Mouse (Mus musculus) kidney, postnatal 0 days (tissue): Measurements from ENCODE around the gene Tpte. TPM values are rescaled to one million over a fixed set of nuclear protein-coding genes. Genes with fewer than 3 reads are reported as not detected.

Source experiments
- ATAC-seq: fragments of 200-750 bp; cut with Nextera tagmentation; replicated peaks from 2 replicates; pipeline ENCODE4 v1.8.0; 2017; ENCODE audit warnings: low read depth, moderate number of reproducible peaks, moderate TSS enrichment, moderate library complexity; ENCODE audit not compliant: low FRiP score
- DNase-seq: peaks from one replicate; pipeline ENCODE4 v3.0.0-alpha.2; 2016; ENCODE audit warnings: low spot score
- H3K27ac ChIP-seq: fragments of 300-500 bp; sonication (generic); 2 replicates; pipeline ENCODE4 v1.5.1; 2014; ENCODE audit warnings: mild to moderate bottlenecking
- H3K27me3 ChIP-seq: fragments of 300-500 bp; sonication (generic); 2 replicates; pipeline ENCODE4 v1.6.1; 2014; ENCODE audit warnings: low read length, mixed read lengths; ENCODE audit not compliant: insufficient read depth
- H3K36me3 ChIP-seq: fragments of 300-500 bp; sonication (generic); 2 replicates; pipeline ENCODE4 v1.6.1; 2014; ENCODE audit warnings: low read length, mixed read lengths; ENCODE audit not compliant: insufficient read depth
- H3K4me1 ChIP-seq: fragments of 300-500 bp; sonication (generic); replicated peaks from 2 replicates; pipeline ENCODE4 v1.6.1; 2014; ENCODE audit warnings: antibody characterized with exemption, low read length, mixed read lengths; ENCODE audit not compliant: insufficient read depth
- H3K4me2 ChIP-seq: fragments of 300-500 bp; sonication (generic); 2 replicates; pipeline ENCODE4 v1.6.1; 2014; ENCODE audit warnings: mild to moderate bottlenecking, low read length, moderate library complexity, mixed read lengths
- H3K4me3 ChIP-seq: fragments of 300-500 bp; sonication (generic); replicated peaks from 2 replicates; pipeline ENCODE4 v1.5.1; 2014; ENCODE audit warnings: low read depth, low read length
- H3K9ac ChIP-seq: fragments of 300-500 bp; sonication (generic); 2 replicates; pipeline ENCODE4 v1.6.1; 2014; ENCODE audit warnings: low read depth, low read length
- H3K9me3 ChIP-seq: fragments of 300-500 bp; sonication (generic); replicated peaks from 2 replicates; pipeline ENCODE4 v1.6.1; 2016; ENCODE audit warnings: low read length, inconsistent platforms, mixed read lengths
- CTCF ChIP-seq: IDR thresholded peaks from 2 replicates; pipeline ENCODE4 v1.5.1; 2016; ENCODE audit warnings: antibody characterized with exemption, low read depth, mild to moderate bottlenecking, moderate library complexity
- WGBS: fragments of 180-500 bp; shearing (Covaris S2); extraction: QIAGEN DNeasy Blood & Tissue Kit; methylation state at CpG from one replicate; pipeline ENCODE4 v1.1.7; 2014; 5-methylcytosine and 5-hydroxymethylcytosine counted together
- polyA plus RNA-seq: library from polyadenylated mRNA; unstranded; fragments of >200 nt; fragmentation: Nextera tagmentation; extraction: Ambion mirVana; gene quantifications from 2 replicates; pipeline ENCODE4 v1.2.1, GENCODE M21; 2015

Tpte gene
- polyA plus RNA-seq, 1 experiment from 2014 or later, result not detected

DNA sequence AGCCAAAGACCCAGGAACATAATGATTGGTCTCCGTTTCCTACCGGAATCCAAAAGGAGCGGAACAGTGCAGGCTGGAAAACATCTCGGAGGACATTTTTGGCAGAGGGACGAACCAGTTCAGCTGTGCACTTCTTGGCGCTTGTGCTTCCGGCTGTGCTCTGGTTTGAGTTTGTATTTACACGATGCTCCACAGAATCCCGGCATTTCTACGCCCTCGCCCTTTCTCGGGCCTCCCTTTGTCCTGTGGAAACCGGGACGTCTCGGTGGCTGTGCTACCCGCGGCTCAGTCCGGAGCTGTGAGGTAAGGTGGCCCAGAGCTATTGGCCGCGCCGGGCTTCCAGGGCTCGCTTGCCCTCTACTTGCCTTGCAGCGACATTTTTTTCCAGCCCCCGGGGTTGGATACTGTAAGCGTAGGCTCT lies 128.1 kb downstream of the Tpte start, which contains the start of gene Mrps31:
TSS of gene Mrps31 (plus strand) at position 80 of the 421 bp plus-strand sequence.
- Histone ChIP-seq H3K9me3 (no peaks in the 10 kb centered on the region), H3K36me3 (peaks cover 8% of the 10 kb centered on the region; the same call in 1 of the 2 replicates), H3K27me3 (no peaks in the 10 kb centered on the region), H3K9ac (peak within 1 kb of the TSS; percentile 80), H3K4me3 (peak within 1 kb of the TSS; percentile 63), H3K27ac (peak within 1 kb of the TSS; percentile 79), H3K4me2 (peak within 1 kb of the TSS; percentile 67), H3K4me1 (0 out of 2 replicates have a peak, but pooled peaks cover 6% of the 10 kb centered on the region)
- under 1% methylated on average over 25 of the region's 25 CpGs for WGBS
- ATAC-seq (peak; percentile 92), DNase-seq (peak; percentile 94)
- peak; percentile 16; the same call in 1 of the 2 replicates for TF ChIP-seq CTCF

DNA sequence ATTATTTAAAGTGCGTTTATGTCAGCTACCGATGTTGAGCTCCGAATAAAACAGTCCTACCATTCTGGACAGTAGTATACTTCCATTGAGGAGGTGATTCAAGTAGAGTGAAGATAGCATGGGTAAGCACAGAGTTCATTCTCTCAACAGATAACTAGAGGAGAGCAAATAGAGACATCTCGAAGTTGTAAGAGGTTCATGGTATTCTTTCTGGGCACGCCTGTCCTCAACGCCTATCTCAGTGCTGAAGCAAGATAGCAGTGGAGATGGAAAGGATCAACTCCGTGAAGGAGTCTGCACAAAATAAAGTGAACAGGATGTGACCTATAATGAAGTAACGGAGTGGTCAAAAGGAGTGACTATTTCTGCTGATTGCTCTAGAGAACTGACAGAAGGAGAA lies 128.7 kb downstream of the Tpte start:
- 0 out of 2 replicates have a peak, but pooled peaks cover 6% of the 10 kb centered on the region for H3K4me1 ChIP-seq

More for the DNA sequence above, 128.7 kb downstream of the Tpte start:
- no peaks in the 10 kb centered on the region for H3K27me3 ChIP-seq
- peak overlapping the region; percentile 63 for H3K4me3 ChIP-seq
- WGBS, result 17% methylated on average over 8 of the region's 8 CpGs
- H3K36me3 ChIP-seq, result peaks cover 9% of the 10 kb centered on the region; the same call in 1 of the 2 replicates
- no peak for TF ChIP-seq CTCF
- H3K9ac ChIP-seq, result peak overlapping the region; percentile 80
- DNase-seq (no peak), ATAC-seq (no peak)
- H3K27ac ChIP-seq, result no peak overlapping the region
- no peaks in the 10 kb centered on the region for H3K9me3 ChIP-seq
- peak overlapping the region; percentile 67 for H3K4me2 ChIP-seq

Other genes starting within 250 kb of the Tpte start
- gene Atp7b, start 223.1 kb upstream of the Tpte start, polyA plus RNA-seq, result 0.33 and 0.52 TPM in 2 replicates
- gene Alg11, start 222.7 kb upstream of the Tpte start, polyA plus RNA-seq, result 23.5 and 24.4 TPM in 2 replicates
- 0.47 and 0.62 TPM in 2 replicates for gene Nek5, start 158.4 kb upstream of the Tpte start, polyA plus RNA-seq
- gene Nek3, start 117.0 kb upstream of the Tpte start, polyA plus RNA-seq, result 4.8 and 5.4 TPM in 2 replicates
- gene Ckap2, start 97.6 kb upstream of the Tpte start, polyA plus RNA-seq, result 22.4 and 23.3 TPM in 2 replicates
- 30.3 and 32.2 TPM in 2 replicates for gene Vps36, start 90.6 kb upstream of the Tpte start, polyA plus RNA-seq
- gene Thsd1, start 56.1 kb upstream of the Tpte start, polyA plus RNA-seq, result 10.1 and 11.2 TPM in 2 replicates
- gene Slc25a15, start 115.2 kb downstream of the Tpte start, polyA plus RNA-seq, result 23.8 and 27.3 TPM in 2 replicates
- gene Mrps31, start 127.9 kb downstream of the Tpte start, polyA plus RNA-seq, result 48.4 and 49.4 TPM in 2 replicates